Mouse (Mus musculus) thymus, adult 2 months (tissue): ENCODE measurements around the gene Ccdc169. TPM values are rescaled to one million over a fixed set of nuclear protein-coding genes. Genes with fewer than 3 reads are reported as not detected.

Experiments
- DNase-seq: peaks from one replicate; pipeline ENCODE4 v3.0.0; 2021
- H3K27ac ChIP-seq: fragments of 200-500 bp; 2 replicates; pipeline ENCODE4 v1.5.1; 2012; ENCODE audit warnings: low read length, control low read depth; ENCODE audit not compliant: control insufficient read depth, insufficient read depth
- H3K27me3 ChIP-seq: fragments of 200-500 bp; 2 replicates; pipeline ENCODE4 v1.6.1; 2012; ENCODE audit warnings: mild to moderate bottlenecking, low read length, moderate library complexity, mixed read lengths; ENCODE audit not compliant: control insufficient read depth, insufficient read depth
- H3K36me3 ChIP-seq: fragments of 200-500 bp; 2 replicates; pipeline ENCODE4 v1.6.1; 2012; ENCODE audit warnings: mild to moderate bottlenecking, low read length, moderate library complexity; ENCODE audit not compliant: control insufficient read depth, insufficient read depth
- H3K4me1 ChIP-seq: fragments of 200-500 bp; replicated peaks from 2 replicates; pipeline ENCODE4 v1.6.1; 2012; ENCODE audit warnings: low read length; ENCODE audit not compliant: control insufficient read depth, insufficient read depth
- H3K4me3 ChIP-seq: fragments of 200-500 bp; 2 replicates; pipeline ENCODE4 v1.5.1; 2012; ENCODE audit warnings: mild to moderate bottlenecking, low read length, control low read depth, moderate library complexity; ENCODE audit not compliant: control insufficient read depth, insufficient read depth
- CTCF ChIP-seq: fragments of 200-500 bp; IDR thresholded peaks from 2 replicates; pipeline ENCODE4 v1.5.1; 2012; ENCODE audit warnings: mild to moderate bottlenecking, control low read depth, low read length, moderate library complexity, borderline replicate concordance; ENCODE audit not compliant: control insufficient read depth, poor library complexity, insufficient read depth; ENCODE audit errors: extremely low read depth
- POLR2A ChIP-seq: fragments of 200-500 bp; IDR thresholded peaks from 2 replicates; pipeline ENCODE4 v1.6.1; 2012; ENCODE audit warnings: mild to moderate bottlenecking, low read length, control low read depth, moderate library complexity; ENCODE audit not compliant: control insufficient read depth, poor library complexity, insufficient read depth; ENCODE audit errors: extremely low read depth
- WGBS: fragments of 180-500 bp; shearing (Covaris S2); methylation state at CpG from one replicate; pipeline ENCODE4 v1.1.7; 2018; 5-methylcytosine and 5-hydroxymethylcytosine counted together
- polyA plus RNA-seq: library from polyadenylated mRNA; depleted of rRNA; stranded (reverse); fragments of >200 nt; gene quantifications from 2 replicates; pipeline ENCODE4 v1.2.3, GENCODE M21; 2012

Gene Ccdc169
- polyA plus RNA-seq, 1 experiment = not detected

- no peak for DNase-seq
- Histone ChIP-seq H3K27me3 (no peaks in the 10 kb centered on the region), H3K4me3 (no peak overlapping the region), H3K27ac (no peak overlapping the region), H3K4me1 (no peaks in the 10 kb centered on the region), H3K36me3 (no peaks in the 10 kb centered on the region)
- TF ChIP-seq CTCF = no peak
- 75% methylated on average over 8 of the region's 8 CpGs for WGBS
These were observed 41.0 kb upstream of the Ccdc169 start for GRCm38 (mm10) chr3:55095968-55096654.

DNA sequence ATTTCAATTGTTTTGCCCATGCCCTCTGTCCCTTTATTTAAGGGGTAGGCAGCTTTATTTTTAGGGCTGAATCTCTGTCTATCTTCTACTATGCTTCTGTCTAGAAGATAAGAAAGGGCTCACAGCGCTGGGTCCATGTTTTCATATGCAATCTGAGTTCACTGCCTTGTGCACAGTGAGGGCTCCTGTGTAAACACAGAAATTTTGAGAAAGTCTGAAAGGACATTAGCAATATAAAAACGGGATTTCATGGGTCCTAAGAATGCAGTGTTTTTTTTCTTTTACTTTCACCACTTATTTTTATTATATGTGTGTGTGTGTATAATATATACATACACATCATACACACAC, 40.5 kb upstream of the Ccdc169 start:
- Histone ChIP-seq H3K27ac (no peak overlapping the region), H3K4me3 (no peak overlapping the region), H3K4me1 (no peaks in the 10 kb centered on the region), H3K36me3 (no peaks in the 10 kb centered on the region), H3K27me3 (no peaks in the 10 kb centered on the region)
- DNase-seq = no peak
- WGBS = 77% methylated on average over 2 of the region's 2 CpGs
- TF ChIP-seq POLR2A = no peak
- no peak for TF ChIP-seq CTCF

GRCm38 (mm10) chr3:55097186-55097585, 40.0 kb upstream of the Ccdc169 start:
- Histone ChIP-seq H3K4me1 (no peaks in the 10 kb centered on the region), H3K4me3 (no peak overlapping the region), H3K36me3 (no peaks in the 10 kb centered on the region), H3K27me3 (no peaks in the 10 kb centered on the region), H3K27ac (no peak overlapping the region)
- DNase-seq = no peak
- TF ChIP-seq CTCF (no peak), POLR2A (no peak)
- 91% methylated on average over 2 of the region's 2 CpGs for WGBS

- Histone ChIP-seq H3K27ac (no peak overlapping the region), H3K27me3 (no peaks in the 10 kb centered on the region), H3K36me3 (no peaks in the 10 kb centered on the region), H3K4me1 (no peaks in the 10 kb centered on the region), H3K4me3 (no peak overlapping the region)
- no peak for DNase-seq
- WGBS = 91% methylated on average over 2 of the region's 2 CpGs
- TF ChIP-seq CTCF = no peak
- TF ChIP-seq POLR2A = no peak
These were observed 39.1 kb upstream of the Ccdc169 start for GRCm38 (mm10) chr3:55098014-55098413.

GRCm38 (mm10) chr3:55098990-55099389, 38.1 kb upstream of the Ccdc169 start:
- 89% methylated on average over 11 of the region's 11 CpGs for WGBS
- no peaks in the 10 kb centered on the region for H3K27me3 ChIP-seq
- H3K36me3 ChIP-seq = no peaks in the 10 kb centered on the region
- H3K4me3 ChIP-seq = no peak overlapping the region
- no peak overlapping the region for H3K27ac ChIP-seq
- DNase-seq = no peak
- no peak for TF ChIP-seq POLR2A
- TF ChIP-seq CTCF = no peak
- no peaks in the 10 kb centered on the region for H3K4me1 ChIP-seq

- no peak for TF ChIP-seq CTCF
- TF ChIP-seq POLR2A = no peak
- no peak for DNase-seq
These were observed 36.0 kb upstream of the Ccdc169 start for GRCm38 (mm10) chr3:55101092-55101491.

DNA sequence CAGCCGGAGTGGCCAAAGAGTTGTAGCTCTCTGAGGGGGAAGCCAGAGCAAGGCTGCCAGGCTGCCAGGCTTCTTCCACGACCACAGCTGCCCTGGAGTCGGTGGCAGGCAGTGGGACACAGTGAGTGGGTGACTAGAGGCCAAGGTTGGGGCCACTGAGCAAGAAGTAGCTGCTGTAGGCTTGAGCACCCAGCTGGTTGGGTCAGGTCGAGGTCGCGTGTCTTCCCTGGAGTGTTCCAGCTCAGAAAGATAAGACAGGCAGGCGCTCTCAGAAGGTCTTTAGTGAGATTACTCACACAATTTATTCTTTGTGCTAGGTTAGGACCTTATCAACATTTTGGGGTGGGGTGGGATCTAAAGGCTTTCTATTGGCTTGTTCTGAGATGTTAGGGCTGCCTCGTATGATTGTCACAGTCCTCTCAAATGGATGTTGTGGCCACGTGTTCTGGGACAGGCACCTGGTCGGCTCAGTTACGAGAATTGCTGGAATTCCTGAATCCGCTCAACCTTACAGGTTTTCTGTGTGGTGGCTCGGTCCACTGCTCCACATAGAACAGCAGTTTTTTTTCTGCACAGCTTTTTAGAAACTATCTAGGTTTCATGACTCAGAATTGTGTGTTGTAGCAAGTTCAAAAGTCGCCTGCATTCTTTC, 31.6 kb upstream of the Ccdc169 start:
- DNase-seq = no peak
- Histone ChIP-seq H3K4me3 (no peak overlapping the region), H3K27ac (no peak overlapping the region), H3K36me3 (no peaks in the 10 kb centered on the region), H3K4me1 (no peaks in the 10 kb centered on the region), H3K27me3 (no peaks in the 10 kb centered on the region)
- TF ChIP-seq POLR2A (no peak), CTCF (no peak)
- WGBS = 93% methylated on average over 14 of the region's 14 CpGs

More at GRCm38 (mm10) chr3:55101092-55101491, 36.0 kb upstream of the Ccdc169 start:
- Histone ChIP-seq H3K36me3 (no peaks in the 10 kb centered on the region), H3K4me1 (no peaks in the 10 kb centered on the region), H3K4me3 (no peak overlapping the region), H3K27ac (no peak overlapping the region), H3K27me3 (no peaks in the 10 kb centered on the region)
